Mouse (Mus musculus) lung, embryonic 14.5 days (tissue): ENCODE measurements at regions not wholly inside any gene's neighbourhood (a gene's known extent, or its start where the extent isn't known, plus 50 kb on each side); places are given as distances from the start of the nearest gene placed in this dataset.

Experiments
- ATAC-seq: fragments of 200-750 bp; cut with Nextera tagmentation; 2 replicates; pipeline ENCODE4 v1.8.0; 2017; ENCODE audit warnings: mild to moderate bottlenecking, moderate TSS enrichment, moderate library complexity; ENCODE audit not compliant: insufficient read depth
- DNase-seq: peaks from one replicate; pipeline ENCODE4 v3.0.0-alpha.2; 2015
- H3K27ac ChIP-seq: fragments of 300-500 bp; sonication (generic); 2 replicates; pipeline ENCODE4 v1.5.1; 2014; ENCODE audit warnings: low read depth, mild to moderate bottlenecking, moderate library complexity
- H3K27me3 ChIP-seq: fragments of 300-500 bp; sonication (generic); 2 replicates; pipeline ENCODE4 v1.6.1; 2014; ENCODE audit warnings: low read length, control low read depth; ENCODE audit not compliant: insufficient read depth
- H3K36me3 ChIP-seq: fragments of 300-500 bp; sonication (generic); 2 replicates; pipeline ENCODE4 v1.6.1; 2014; ENCODE audit warnings: control low read depth; ENCODE audit not compliant: insufficient read depth
- H3K4me1 ChIP-seq: fragments of 300-500 bp; sonication (generic); 2 replicates; pipeline ENCODE4 v1.6.1; 2014; ENCODE audit warnings: antibody characterized with exemption, control low read depth; ENCODE audit not compliant: insufficient read depth
- H3K4me2 ChIP-seq: fragments of 300-500 bp; sonication (generic); 2 replicates; pipeline ENCODE4 v1.6.1; 2014; ENCODE audit warnings: mild to moderate bottlenecking
- H3K4me3 ChIP-seq: fragments of 300-500 bp; sonication (generic); 2 replicates; pipeline ENCODE4 v1.5.1; 2014; ENCODE audit warnings: low read depth, low read length
- H3K9ac ChIP-seq: fragments of 300-500 bp; sonication (generic); 2 replicates; pipeline ENCODE4 v1.6.1; 2014
- H3K9me3 ChIP-seq: fragments of 300-500 bp; sonication (generic); 2 replicates; pipeline ENCODE4 v1.6.1; 2016; ENCODE audit warnings: low read depth, low read length, control low read depth
- CTCF ChIP-seq: IDR thresholded peaks from 2 replicates; pipeline ENCODE4 v1.5.1; 2016; ENCODE audit warnings: antibody characterized with exemption, low read depth
- WGBS: fragments of 180-500 bp; shearing (Covaris S2); extraction: QIAGEN DNeasy Blood & Tissue Kit; methylation state at CpG from one replicate; pipeline ENCODE4 v1.1.7; 2014; 5-methylcytosine and 5-hydroxymethylcytosine counted together

DNA sequence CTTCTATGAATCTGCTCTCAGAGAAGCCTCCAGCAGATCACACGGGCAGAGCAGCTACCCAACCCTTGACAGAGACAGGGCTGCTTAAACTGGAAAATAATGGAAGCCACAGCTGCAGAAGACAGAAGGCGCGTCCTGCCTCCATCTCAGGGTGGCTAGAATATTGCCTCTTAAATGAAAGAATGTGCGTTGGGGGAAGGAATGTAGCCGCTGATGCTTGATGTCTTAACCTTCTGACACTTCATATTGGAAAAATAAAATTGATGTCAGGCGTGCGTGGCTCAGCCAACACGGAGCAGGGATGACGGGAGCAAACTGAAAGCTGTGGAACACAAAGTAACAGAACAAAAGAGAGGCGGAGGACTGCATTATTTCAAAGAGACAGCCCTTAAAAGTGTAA is 114.6 kb upstream of the Ppm1h start:
- Histone ChIP-seq H3K27ac (no peak overlapping the region), H3K4me1 (no peaks in the 10 kb centered on the region), H3K27me3 (no peaks in the 10 kb centered on the region), H3K4me3 (no peak overlapping the region), H3K9me3 (no peaks in the 10 kb centered on the region), H3K36me3 (no peaks in the 10 kb centered on the region), H3K4me2 (peak overlapping the region; percentile 18; the same call in 1 of the 2 replicates), H3K9ac (no peak overlapping the region)
- no peak for TF ChIP-seq CTCF
- DNase-seq (peak; percentile 24), ATAC-seq (peak; percentile 28; the same call in 1 of the 2 replicates)
- 39% methylated on average over 10 of the region's 10 CpGs for WGBS

DNA sequence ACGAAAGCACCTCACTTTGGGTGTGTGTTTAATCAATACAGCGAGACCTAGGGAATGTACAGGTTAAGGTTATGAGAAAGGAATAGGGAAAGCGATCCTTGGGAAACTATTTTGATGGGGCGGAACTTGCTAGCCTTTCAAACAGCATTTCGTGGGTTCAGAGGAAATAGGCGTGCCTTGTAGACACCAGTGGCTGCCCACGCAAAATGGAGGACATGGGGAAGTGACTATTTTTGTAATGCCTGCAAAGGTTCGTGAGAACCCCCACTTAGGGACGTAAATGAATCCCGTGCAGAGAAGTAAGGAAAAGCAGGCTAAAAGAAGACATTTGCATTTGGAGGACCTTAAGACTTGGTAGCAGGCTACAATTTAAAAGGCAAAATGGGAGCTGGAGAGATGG is 114.1 kb upstream of the Ppm1h start:
- WGBS, result 78% methylated on average over 10 of the region's 10 CpGs
- TF ChIP-seq CTCF, result no peak
- no peak overlapping the region for H3K4me2 ChIP-seq
- H3K27ac ChIP-seq, result no peak overlapping the region
- no peak overlapping the region for H3K4me3 ChIP-seq
- H3K4me1 ChIP-seq, result no peaks in the 10 kb centered on the region
- no peaks in the 10 kb centered on the region for H3K36me3 ChIP-seq
- no peaks in the 10 kb centered on the region for H3K9me3 ChIP-seq
- no peak overlapping the region for H3K9ac ChIP-seq
- DNase-seq (no peak), ATAC-seq (no peak)
- no peaks in the 10 kb centered on the region for H3K27me3 ChIP-seq

DNA sequence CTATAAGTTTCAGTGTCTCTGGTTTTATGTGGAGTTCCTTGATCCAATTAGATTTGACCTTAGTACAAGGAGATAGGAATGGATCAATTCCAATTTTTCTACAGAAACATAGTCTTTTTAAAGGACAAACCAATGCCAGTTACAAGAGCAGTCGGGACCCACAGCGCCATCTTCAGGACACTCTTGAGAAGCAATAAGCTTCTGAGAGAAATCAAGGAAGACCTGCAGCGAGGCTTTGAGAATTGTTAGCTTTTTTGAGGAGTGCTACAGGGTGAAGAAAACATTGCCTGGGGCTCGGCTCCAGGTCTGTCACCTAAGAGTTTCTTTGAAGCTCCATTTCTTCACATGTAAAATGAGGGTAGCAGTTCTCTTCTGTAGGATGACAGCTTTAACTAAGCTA is 112.0 kb upstream of the Ppm1h start:
- Histone ChIP-seq H3K36me3 (no peaks in the 10 kb centered on the region), H3K27me3 (no peaks in the 10 kb centered on the region), H3K4me1 (peaks cover 6% of the 10 kb centered on the region; the same call in 1 of the 2 replicates), H3K9ac (no peak overlapping the region), H3K4me3 (no peak overlapping the region), H3K9me3 (no peaks in the 10 kb centered on the region), H3K27ac (no peak overlapping the region), H3K4me2 (no peak overlapping the region)
- TF ChIP-seq CTCF, result no peak
- ATAC-seq (no peak), DNase-seq (no peak)
- WGBS, result 50% methylated on average over 4 of the region's 4 CpGs

DNA sequence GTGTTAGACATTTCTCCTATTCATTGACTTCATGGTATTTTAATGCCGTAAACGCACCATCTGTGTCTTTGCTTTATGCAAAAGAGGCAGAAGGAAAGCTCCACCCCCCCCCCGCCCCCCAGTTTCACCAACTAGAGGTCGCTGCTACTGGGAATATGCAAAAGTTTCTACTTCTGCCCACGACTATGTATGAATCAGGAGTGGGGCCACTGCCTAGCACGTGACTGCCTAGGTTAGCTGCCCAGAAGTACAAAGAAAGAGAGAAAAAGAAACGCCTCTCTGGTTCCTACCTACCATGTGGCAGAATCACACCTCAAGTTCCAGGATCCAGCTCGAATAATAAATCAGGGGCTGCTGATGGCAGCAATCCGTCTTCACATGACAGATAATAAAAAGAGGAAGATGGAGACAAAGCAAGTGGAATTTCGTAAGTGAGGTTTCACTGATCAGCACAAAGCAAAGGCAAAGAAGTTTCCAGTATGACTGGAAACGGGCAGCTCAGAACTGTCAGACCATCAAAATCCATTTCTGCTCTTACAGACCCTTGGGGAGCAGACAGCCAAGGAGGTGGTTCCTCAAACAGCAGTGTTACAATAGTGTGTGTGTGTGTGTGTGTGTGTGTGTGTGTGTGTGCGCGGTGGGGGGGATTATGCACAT is 108.9 kb upstream of the Ppm1h start:
- TF ChIP-seq CTCF, result no peak
- 69% methylated on average over 13 of the region's 13 CpGs for WGBS

DNA sequence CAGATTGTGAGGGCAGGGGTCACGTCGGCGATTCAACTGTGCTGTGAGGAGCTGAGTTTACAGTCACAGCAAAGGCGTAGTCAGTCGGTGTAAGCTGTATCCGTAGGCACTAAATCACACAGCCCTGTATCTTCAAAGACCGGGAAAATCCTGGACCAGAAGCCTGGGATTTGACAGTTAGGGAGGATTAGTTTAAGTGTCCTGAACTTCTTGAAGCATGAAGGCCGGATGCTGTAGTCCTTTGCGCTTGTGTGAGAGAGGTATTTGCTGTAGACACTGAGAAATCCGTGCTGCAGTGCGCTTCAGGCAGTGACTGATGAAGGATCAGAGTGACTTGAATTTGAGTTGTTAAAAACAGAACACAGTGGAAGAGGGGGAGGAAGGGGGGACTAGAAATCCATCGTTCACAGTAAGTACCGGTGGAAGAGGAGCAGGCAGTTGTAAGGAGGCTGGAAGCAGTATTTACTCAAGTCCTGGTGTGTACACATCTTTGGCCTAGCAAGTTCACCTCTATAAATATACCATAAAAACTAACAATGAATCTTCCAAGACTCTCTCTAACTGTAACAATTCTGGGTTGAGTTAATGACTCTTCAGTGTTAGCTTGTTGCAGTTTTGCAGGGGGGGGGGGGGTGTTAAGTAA is 107.5 kb upstream of the Ppm1h start:
- Histone ChIP-seq H3K4me1 (peaks cover 6% of the 10 kb centered on the region; the same call in 1 of the 2 replicates), H3K4me2 (0 out of 2 replicates have a peak overlapping the region, but pooled peaks have one; percentile 1), H3K27me3 (no peaks in the 10 kb centered on the region), H3K4me3 (no peak overlapping the region), H3K27ac (no peak overlapping the region; the same call in 1 of the 2 replicates), H3K36me3 (no peaks in the 10 kb centered on the region), H3K9ac (no peak overlapping the region), H3K9me3 (no peaks in the 10 kb centered on the region)
- peak; percentile 28 for DNase-seq
- peak; percentile 84 for ATAC-seq
- TF ChIP-seq CTCF, result no peak
- 13% methylated on average over 13 of the region's 13 CpGs for WGBS

More for the DNA sequence above, 108.9 kb upstream of the Ppm1h start:
- no peak for DNase-seq
- Histone ChIP-seq H3K36me3 (no peaks in the 10 kb centered on the region), H3K4me1 (peaks cover 6% of the 10 kb centered on the region; the same call in 1 of the 2 replicates), H3K9me3 (no peaks in the 10 kb centered on the region), H3K9ac (no peak overlapping the region), H3K4me2 (no peak overlapping the region), H3K4me3 (no peak overlapping the region), H3K27me3 (no peaks in the 10 kb centered on the region), H3K27ac (no peak overlapping the region)
- no peak for ATAC-seq

DNA sequence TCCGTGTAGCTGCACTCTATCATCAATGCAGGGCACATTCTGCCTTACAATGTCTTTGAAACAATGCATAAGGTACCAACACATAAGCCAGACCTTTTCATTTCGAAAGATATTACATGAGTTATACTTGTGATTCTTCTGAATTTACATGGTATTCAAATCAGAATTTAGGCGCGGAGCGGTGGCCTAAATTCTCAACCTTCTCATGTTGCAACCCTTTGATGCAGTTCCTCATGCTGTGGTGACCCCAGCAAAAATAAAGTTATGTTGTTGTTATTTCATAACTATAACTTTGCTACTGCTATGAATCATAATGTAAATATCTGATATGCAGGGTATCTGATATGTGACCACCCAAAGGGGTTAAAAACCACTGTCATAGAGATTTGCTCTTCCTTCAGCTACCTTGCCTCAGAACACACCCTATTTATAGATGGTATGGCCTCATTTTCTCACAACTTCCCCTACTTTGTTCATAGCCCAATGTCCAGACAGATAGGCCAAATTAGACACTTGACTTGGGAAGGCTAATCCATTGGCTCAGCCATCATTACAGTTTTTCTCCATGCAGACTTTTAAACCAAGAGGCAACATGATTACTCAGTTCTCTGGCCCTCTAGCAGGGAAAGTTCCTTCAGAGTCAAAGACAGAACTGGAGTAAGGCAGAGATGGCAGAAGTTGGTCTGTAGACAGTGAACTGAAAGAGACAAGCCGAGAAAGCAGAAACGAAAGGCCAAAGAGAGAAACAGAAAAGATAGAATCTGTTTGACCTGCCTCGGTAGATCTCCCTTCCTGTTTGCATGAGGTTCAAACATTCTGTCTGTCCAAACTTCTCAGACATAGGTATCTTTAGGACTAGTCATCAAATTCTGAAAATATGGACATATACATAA is 102.1 kb upstream of the Ppm1h start:
- DNase-seq (no peak), ATAC-seq (no peak)
- Histone ChIP-seq H3K9ac (no peak overlapping the region), H3K27ac (no peak overlapping the region), H3K27me3 (no peaks in the 10 kb centered on the region), H3K4me1 (0 out of 2 replicates have a peak, but pooled peaks cover under 1% of the 10 kb centered on the region), H3K36me3 (no peaks in the 10 kb centered on the region), H3K9me3 (no peaks in the 10 kb centered on the region), H3K4me2 (no peak overlapping the region), H3K4me3 (no peak overlapping the region)
- WGBS, result 86% methylated on average over 8 of the region's 8 CpGs
- TF ChIP-seq CTCF, result no peak
